In the genomic region with DNA sequence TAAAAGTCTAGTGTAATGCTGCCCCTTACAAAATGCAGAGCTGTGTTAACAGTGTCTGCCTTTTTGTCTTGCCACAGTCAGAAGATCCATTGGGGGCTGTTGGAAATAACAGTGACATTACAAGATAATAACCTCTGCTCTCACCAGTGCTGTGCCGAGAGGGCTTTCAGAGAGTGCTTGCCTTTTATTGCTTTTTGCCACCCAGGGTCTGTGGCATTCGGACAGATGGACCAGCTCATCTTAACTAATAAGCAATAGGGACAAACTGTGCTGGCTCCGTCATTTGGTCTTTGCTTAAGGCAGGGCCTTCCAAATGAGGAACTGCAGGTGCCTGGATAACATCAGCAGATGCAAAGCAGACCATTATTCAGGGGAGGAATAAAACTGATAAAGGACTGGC, we compare ENCODE assay signal across 13 mouse cellular contexts.
"Had no signal": no experiment of that assay in that cellular context is flagged by ENCODE, and none has a peak within 500 bp of the region (broad histone marks: within the 10 kb centered on the region; RNA-seq: fewer than 3 reads in every experiment).

No protein-coding gene starts in this region.

- H3K9me3 ChIP-seq: limb, embryonic 12.5 days; midbrain, embryonic 12.5 days; neural tube, embryonic 15.5 days had no signal

- DNase-seq: kidney, postnatal 36 days; layer of hippocampus, postnatal 36 days; liver; lung, adult 18-20 months; right cerebral cortex, adult 18-20 months; right cerebral cortex, postnatal 25 days; thymus, postnatal 36 days had no signal

- H3K27me3 ChIP-seq: limb, embryonic 12.5 days; midbrain, embryonic 12.5 days; neural tube, embryonic 15.5 days had no signal

- H3K9ac ChIP-seq: limb, embryonic 12.5 days; liver, embryonic 14.5 days; midbrain, embryonic 12.5 days; neural tube, embryonic 15.5 days had no signal

- H3K4me1 ChIP-seq: midbrain, embryonic 12.5 days had no signal

- H3K27ac ChIP-seq: kidney, postnatal 0 days; limb, embryonic 12.5 days; liver, embryonic 14.5 days; midbrain, embryonic 12.5 days; neural tube, embryonic 15.5 days had no signal

- ATAC-seq: midbrain, embryonic 16.5 days had no signal

- H3K36me3 ChIP-seq: limb, embryonic 12.5 days; midbrain, embryonic 12.5 days; neural tube, embryonic 15.5 days had no signal

- H3K4me3 ChIP-seq: limb, embryonic 12.5 days; midbrain, embryonic 12.5 days; neural tube, embryonic 15.5 days had no signal

- H3K4me2 ChIP-seq: limb, embryonic 12.5 days; midbrain, embryonic 12.5 days; neural tube, embryonic 15.5 days had no signal
